Mouse (Mus musculus) megakaryocyte, embryonic 14.5 days (primary cell): ENCODE results near the gene Spindoc.

Experiments used
- FLI1 ChIP-seq: IDR thresholded peaks from 2 replicates; pipeline ENCODE4 v1.6.1; 2012; ENCODE audit warnings: low read length, inconsistent platforms, mixed read lengths
- GATA1 ChIP-seq: IDR thresholded peaks from 3 replicates; pipeline ENCODE4 v1.6.1; 2012; ENCODE audit warnings: mixed read lengths, low read length, inconsistent platforms, borderline replicate concordance

GRCm38 (mm10) chr19:7342646-7343045 is 40.1 kb downstream of the Spindoc start:
- TF ChIP-seq GATA1 (no peak), FLI1 (no peak)
